Mouse (Mus musculus) heart, adult 8-10 months (tissue): ENCODE measurements around the gene Kif27. TPM values are rescaled to one million over a fixed set of nuclear protein-coding genes. Genes with fewer than 3 reads are reported as not detected.

Experiments used
- DNase-seq: peaks from one replicate; pipeline ENCODE4 v3.0.0; 2022; ENCODE audit warnings: low spot score
- microRNA-seq: library from miRNA; unstranded; fragments of <30 nt; microRNA quantifications from one replicate; pipeline ENCODE4 v1.2.0, GENCODE M21; 2022
- total RNA-seq, 4 experiments: library from RNA; stranded (reverse); gene quantifications; 2 replicates each; pipeline ENCODE4 v1.2.4; 2022

Kif27 gene
- total RNA-seq, 4 experiments from 2014 or later = 0.09 to 0.11 (median 0.11) TPM; not detected in 1

DNA sequence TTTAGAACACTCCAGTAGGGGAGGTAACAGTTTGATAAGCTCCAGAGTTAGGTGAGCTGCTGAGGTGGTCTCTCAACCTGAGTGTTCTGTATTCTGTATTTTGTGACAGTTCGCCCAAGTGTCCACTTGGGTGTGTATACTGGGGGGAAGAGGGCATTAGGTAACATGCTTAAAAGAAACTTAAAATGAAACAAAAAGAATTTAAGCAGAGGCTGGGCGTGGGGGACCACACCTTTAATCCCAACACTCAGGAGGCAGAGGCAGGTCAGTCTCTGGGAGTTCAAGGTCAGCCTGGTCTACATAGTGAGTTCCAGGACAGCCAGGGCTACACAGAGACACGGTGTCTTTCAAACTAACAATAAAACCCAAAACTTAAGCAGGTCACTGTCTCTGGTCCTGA, 78.4 kb downstream of the Kif27 start:
- no peak for DNase-seq

DNA sequence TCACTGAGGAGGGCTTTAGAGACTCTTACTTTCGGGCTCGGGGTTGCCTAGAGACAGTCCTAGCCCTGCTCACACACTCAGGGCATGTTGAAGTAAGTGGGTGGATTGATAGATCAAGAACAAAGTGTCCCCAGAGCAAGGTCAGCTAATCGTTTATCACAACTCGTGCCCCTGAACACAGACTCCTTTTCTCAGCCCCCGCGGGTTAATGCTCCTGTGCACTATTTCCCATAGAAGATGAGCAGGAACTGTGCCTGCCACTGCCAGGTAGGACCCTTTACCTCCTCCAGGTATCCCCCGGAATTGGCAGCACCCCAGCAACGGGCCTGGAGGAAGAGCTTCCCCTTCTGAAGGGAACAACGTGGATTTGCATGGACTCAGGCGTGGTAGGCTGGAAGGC, 82.7 kb downstream of the Kif27 start:
- no peak for DNase-seq

DNA sequence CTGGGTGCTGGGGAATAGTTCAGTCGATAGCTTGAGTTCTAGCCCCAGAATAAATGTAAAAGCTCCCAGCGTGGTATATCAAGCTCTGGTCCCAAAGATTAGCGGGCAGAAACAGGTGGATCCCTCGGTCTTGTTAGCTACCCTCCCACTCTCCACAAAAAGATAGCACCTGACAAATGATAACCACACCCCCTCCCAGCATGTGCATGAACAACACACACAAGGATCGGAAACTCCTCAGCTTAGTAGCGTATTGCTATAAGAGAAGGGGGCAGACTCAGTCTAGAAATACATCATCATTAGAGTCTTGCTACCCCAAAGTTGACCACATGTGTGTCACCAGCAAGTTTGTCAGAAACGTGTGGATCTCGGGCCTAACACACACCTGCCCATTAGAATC, 83.3 kb downstream of the Kif27 start, which contains the start of gene Gkap1:
Gkap1 (minus strand) TSS at position 101 of the 400 bp plus-strand sequence.
- DNase-seq = no peak

DNA sequence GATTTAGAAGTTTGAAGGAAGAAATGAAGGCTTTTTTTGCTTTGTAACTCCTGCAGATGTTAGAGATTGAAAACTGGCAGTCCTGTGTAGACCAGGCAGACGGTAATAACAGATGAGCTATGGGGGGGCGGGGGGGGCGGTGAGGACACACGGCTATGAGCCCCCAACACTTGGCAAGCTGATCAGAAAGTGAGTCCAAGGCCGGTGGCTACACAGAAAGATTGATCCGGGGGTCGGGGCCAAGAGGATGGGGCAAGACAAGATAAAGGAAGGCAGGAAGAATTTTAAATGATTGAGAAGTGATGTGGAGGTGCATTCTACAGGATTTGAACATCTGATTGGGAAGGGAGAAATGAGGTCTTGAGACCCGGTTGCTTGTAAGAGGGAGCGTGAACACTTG, 83.8 kb downstream of the Kif27 start:
- no peak for DNase-seq

DNA sequence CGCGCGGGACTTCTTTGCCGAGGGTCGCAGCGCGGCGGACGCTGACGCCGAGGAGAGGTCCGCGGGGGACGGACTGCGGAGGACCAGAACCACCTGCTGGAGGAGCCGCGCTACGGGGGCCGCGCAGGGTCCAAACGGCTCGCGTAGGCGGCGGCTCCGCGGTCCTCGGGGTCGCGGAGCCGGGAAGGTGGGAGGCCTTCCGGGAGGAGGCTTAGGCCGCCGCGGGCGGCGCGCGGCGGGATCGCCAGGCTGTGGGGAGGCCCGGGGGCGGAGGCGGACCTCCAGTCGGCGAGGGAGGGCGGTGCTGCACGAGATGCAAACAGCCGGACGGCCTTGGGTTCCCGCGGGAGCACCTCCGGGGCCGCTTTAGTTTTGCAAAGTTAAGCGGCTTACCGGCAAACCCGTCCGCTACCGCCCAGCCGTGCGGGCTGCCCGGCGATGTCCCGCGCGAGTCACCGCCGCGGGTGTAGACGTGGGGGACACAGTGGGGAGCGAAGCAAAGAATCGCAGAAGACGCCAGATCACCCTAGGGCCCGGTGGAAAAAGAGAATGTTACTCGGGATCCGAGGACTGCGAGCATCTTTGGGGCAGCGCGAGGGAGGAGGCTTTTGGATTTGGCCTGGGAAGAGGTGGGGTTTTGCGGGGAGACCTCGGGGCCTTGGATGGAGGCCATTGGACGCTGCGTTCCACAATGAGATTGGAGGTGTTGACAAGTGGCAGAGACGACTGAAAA, 84.5 kb downstream of the Kif27 start:
- DNase-seq = peak; percentile 49

DNA sequence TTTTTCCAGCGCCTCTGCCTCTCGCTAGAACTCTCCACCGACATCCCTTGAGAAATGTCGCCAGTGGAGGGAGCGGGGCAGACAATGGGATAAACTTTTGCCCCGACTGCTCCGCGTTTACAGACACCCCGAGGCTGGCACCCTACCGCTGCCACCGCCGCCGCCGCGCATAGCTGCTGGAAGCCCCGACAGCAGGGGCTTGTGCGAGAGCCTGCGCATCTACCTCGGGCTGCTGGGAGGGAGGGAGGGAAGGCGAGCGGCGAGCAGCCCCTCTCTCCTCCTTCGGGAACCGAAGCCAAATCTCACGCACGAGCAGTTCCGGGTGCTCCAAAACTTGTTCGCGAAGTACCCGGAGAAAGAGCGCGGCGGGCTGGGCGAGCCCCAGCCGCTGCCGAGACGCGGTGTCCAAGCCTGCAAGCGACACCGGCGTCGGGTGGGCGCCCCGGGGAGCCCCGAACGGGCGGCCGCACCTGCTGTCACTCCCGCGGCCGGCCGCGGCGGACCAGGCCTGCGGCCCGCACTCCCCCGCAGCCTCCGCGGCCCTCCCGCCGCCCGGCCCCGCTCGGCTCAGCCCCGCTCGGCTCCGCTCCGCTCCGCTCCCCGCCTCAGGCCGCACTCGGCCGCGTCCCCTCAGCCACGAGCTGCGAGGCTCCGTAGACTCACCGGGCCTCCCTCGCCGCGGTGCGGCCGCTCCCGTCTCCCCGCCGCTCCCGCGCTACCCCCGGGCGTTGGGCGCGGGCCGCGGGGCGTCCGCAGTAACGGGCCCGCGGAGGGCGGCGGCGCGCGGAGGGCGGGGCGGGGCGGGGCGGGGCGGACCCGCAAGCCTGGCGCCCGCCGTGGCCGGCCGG, 85.3 kb downstream of the Kif27 start:
- no peak for DNase-seq

DNA sequence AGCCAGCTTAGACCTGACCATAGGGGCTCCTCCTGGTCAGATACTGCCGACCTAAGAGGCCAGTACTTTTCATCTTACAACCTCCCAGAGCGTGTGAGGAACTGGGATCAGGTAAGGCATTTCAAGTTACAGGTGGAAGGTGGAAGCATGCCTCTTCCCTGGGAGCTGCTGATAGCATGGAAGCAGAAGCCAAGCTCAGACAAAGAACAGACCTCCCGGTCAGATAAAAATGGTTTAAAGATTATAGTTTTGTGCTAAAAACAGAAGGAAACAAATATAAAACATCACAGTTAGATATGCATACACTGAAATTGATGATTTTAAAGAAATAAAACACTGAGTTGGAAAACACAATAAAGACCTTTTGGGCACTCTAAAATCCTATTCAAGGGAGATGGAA, 92.1 kb downstream of the Kif27 start:
- DNase-seq = no peak

DNA sequence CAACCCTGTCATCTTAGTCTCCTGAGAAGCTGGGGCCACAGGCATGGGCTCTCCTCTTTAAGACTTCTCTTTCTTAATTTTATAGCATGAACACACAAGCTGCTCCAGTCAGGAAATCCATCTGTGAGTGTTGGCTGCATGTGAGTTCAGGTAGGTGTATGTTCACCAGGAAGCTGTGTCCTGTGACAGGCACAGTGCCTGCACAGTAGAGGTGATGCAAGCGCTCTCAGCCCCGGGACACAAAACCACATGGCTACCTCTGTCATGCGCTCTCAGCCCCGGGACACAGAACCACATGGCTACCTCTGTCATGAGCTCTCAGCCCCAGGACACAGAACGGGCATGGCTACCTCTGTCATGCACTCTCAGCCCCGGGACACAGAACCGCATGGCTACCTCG, 95.4 kb downstream of the Kif27 start:
- no peak for DNase-seq

DNA sequence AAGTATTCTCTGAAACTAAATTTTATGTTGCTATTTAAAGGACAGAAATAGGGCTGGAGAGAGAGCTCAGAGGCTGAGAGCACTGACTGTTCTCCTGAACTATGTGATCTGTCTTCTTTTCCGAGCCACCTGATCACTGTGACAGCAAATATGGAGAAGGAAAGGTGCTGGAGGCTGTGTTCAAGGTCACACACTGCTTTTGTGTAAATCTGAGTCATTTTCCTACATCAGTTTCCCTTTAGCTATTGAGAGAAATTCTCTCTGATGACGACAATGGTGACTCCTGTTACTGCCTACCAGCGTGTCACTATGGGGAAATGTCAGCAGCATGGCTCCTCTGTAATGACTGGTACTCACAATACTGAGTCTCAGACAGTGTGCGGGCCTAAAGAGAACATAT, 97.2 kb downstream of the Kif27 start:
- DNase-seq = no peak

DNA sequence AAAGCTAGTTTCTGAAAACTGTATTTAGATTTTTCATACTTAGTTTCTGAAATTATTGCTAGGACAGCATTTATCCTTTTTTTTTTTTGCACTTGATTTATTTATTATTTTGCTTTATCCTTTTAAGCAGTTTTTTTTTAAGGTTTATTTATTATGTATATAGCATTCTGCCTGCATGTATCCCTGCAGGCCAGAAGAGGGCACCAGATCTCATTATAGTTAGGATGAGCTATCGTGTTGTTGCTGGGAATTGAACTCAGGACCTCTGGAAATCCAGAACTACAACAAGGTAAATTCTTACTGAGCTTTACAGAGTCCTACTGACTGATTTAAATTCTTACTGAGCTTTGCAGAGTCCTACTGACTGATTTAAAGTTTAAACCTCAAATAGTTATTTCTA, 105.7 kb downstream of the Kif27 start:
- no peak for DNase-seq

DNA sequence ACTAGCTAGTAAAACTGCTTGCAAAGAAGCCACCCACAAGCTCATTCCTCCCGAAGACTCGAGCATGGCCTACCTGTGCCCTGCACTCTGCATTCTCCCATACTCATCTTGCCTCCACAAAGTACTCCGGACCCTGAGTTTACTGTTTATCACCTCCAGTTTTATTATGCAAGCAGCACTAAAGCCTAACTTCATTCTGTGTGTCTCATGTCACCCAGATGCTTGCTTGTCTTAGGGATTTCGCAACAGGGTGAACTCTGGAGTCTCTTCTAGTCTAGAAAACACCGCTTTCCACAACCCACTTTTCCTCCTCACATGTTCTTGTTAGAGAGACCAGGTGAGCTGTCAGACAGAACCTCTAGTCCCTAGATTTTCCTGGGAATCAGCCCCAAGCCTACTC, 110.0 kb downstream of the Kif27 start:
- no peak for DNase-seq

Small RNA genes within 50 kb of the gene (microRNA-seq; reads per million reads assigned to microRNA genes)
- gene Mir6369 (not detected), gene Mir7-1 (15.7 reads per million, percentile 33 among the genes with 10 or more reads in this experiment)

Other genes starting within 250 kb of the Kif27 start
- 1 to 10 TPM; 2.0 to 3.1 (median 2.4) TPM for gene Klhl3, start 245.5 kb downstream of the Kif27 start, total RNA-seq
- 10 to 100 TPM; 55.0 to 65.7 (median 60.4) TPM for gene Hnrnpa0, start 230.6 kb downstream of the Kif27 start, total RNA-seq
- 10 to 100 TPM; 21.2 to 26.2 (median 24.6) TPM for gene Idnk, start 201.5 kb downstream of the Kif27 start, total RNA-seq
- gene Ubqln1, start 143.5 kb downstream of the Kif27 start, total RNA-seq = 10 to 100 TPM; 46.8 to 51.6 (median 48.3) TPM
- 10 to 100 TPM; 18.4 to 28.5 (median 22.0) TPM for gene Gkap1, start 83.4 kb downstream of the Kif27 start, total RNA-seq
- gene 2210016F16Rik, start 26.1 kb upstream of the Kif27 start, total RNA-seq = 10 to 100 TPM; 16.5 to 18.1 (median 17.0) TPM
- 10 to 100 TPM in 1 of 4 experiments, 1 to 10 TPM in 3; 9.0 to 10.5 (median 9.7) TPM for gene Rmi1, start 43.1 kb upstream of the Kif27 start, total RNA-seq
- gene Hnrnpk, start 44.2 kb upstream of the Kif27 start, total RNA-seq = 100 to 1,000 TPM; 405 to 444 (median 422) TPM